Mouse (Mus musculus) pancreas, adult 10 weeks (tissue): ENCODE measurements around the gene Cttnbp2nl. TPM values are rescaled to one million over a fixed set of nuclear protein-coding genes. Genes with fewer than 3 reads are reported as not detected.

Experiments
- polyA plus RNA-seq: library from polyadenylated mRNA; stranded (reverse); fragments of 350-450 nt; fragmentation: Illumina TruSeq; extraction: RNeasy Lipid Tissue Mini Kit (QIAGEN cat#74804); gene quantifications from one replicate; pipeline ENCODE4 v1.2.3, GENCODE M21; 2015; ENCODE audit warnings: low read depth, low replicate concordance; ENCODE audit not compliant: insufficient read depth

Gene Cttnbp2nl
- 3.0 TPM for polyA plus RNA-seq

GRCm38 (mm10) chr3:105052937-105053697, at the start of gene Cttnbp2nl:
TSS of gene Cttnbp2nl (minus strand) at chr3:105053146.

DNA sequence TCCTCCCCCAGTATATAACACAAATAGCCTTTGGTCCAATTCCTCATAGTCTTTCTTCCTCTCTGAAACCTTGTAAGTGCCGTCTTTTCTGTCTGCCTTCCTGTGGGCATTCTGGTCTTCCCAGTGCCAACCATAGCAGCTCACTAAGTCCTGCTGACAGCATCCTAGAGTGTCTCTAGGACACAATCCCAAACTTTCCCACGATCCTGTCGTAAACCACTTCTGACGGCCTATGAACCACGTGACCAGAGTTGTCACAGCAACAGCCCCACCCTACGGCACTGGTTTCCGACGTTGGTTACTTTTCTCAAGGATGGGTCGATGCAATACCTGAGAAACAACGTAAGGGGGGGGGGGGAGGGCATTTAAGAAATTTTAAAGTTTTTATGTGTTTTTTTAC, 13.6 kb upstream of the Cttnbp2nl start, which contains the start of gene 4930564D02Rik:
4930564D02Rik (plus strand) TSS at position 301 of the 400 bp plus-strand sequence.

DNA sequence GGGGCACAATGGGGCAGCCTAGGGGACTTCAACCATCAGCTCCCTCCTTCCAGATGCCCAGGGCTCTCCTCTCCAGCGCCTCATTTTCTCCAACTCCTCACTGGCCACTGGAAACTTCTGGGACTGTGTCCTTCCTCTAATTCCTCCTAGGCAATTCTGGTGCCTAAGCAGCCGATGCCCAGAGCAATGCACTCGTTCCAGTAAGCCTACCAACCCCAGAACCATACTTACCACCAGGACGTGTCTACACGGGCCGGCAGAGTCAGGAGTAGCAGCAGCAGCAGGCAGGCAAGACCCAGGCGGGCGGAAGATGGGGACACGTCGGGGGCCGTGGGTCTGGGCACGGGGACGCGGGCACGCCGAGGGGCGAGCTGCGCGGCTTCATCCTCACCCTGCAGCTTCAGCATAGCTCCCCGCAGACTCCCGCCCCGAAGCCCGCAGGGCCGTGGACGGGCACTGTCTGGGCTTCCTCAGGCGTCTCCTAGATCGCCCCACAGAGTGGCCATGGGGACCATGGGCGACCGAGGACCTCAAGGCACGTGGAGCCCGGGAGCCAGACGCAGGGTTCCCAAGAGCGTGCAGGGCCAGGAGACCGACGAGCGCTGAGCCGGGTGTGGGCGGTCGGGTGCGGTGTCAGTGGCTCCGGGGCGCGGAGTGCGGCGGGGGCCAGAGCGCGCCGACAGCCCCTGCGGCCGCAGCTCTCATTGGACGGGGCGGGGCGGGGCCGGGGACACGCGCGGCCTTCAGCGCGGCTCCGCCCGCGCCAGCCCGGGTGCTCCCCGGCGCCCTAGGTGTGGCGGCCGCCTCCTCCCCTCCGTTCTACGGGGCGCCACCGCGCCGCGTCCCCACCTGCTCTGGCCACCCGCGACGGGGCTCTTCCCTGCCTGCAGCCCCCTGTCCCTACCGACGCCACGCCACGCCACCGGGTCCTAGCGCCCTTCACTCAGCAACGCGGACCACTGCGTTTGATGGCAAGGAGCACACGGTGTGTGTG, 91.6 kb downstream of the Cttnbp2nl start, which contains the start of gene Wnt2b:
Wnt2b (minus strand) TSS at position 856 of the 994 bp plus-strand sequence.

Other genes starting within 250 kb of the Cttnbp2nl start
- gene Mov10, start 234.6 kb downstream of the Cttnbp2nl start, polyA plus RNA-seq: 2.4 TPM
- 4.2 TPM for gene St7l, start 189.1 kb downstream of the Cttnbp2nl start, polyA plus RNA-seq
- gene Capza1, start 188.6 kb downstream of the Cttnbp2nl start, polyA plus RNA-seq: 11.4 TPM
- gene Wnt2b, start 91.2 kb downstream of the Cttnbp2nl start, polyA plus RNA-seq: 9.7 TPM
- not detected for gene 4930564D02Rik, start 13.7 kb upstream of the Cttnbp2nl start, polyA plus RNA-seq